Mouse (Mus musculus): ENCODE results near the gene Epb41l2. TPM values are rescaled to one million over a fixed set of nuclear protein-coding genes. Genes with fewer than 3 reads are reported as not detected.

Epb41l2 gene
- total RNA-seq, 2 experiments from 2014 or later: 61.5 to 66.5 TPM

DNA sequence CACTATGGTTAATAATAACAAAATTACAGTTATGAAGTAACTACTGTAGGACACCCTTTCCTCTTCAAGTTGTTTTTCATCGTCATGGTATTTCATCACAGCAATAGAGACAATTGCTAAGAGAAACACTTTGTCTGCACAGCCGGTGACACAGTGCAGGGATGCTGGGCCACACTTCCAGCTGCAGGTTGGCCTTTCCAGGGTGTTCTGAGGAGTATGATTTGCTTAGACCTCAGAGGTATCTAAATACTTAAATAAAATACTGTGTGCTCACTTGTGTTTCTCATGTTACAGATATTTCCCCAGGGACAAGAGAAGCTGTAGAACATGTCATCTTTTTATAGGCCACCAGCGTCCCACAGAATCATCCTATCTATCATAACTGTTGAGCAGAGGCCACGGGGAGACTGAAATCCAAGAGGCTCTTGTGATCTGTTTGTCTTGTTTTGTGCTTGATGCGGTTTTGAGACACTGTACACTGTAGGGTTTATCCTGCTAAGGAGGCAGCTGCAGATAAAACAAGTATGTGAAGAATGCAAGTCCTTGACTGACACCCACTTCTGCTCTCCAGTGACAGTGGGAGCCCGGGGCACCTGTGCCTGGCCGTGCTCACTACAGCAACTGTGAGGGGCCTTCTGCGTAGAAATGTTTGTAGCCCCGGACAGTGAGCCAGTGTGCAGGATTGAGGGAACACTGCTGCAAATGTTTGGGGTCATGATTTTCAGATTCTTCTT lies 174.1 kb downstream of the Epb41l2 start:
- intact Hi-C loops (cut with DNase I; ENCODE audit: low total_unique reads): no loop called here
- no peak for DNase-seq

- no peak for DNase-seq
- intact Hi-C loops (cut with DNase I; ENCODE audit: low total_unique reads): no loop called here
Observed at GRCm38 (mm10) chr10:25534467-25534866, 174.9 kb downstream of the Epb41l2 start.

DNA sequence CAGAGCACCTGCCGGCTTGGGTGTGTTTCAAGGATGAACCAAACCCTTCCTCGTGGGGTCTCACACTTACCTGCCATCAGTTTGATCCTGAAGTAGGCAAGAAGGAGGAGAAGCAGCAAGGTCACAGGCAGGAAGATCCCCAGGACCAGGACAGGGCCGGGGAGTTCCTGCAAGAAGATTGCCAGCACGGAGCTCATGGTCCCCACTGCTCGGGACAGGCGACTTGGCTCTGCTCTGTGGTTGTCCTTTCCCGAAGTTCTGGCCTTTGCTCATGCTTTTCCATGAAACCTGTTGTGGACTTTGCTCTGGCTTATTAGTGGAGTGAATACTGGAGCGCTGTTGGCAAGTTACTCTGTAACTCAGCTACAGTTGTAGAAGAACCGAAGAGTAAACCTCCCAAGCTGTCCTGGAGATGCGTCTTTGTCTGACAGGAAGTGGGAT lies 176.3 kb downstream of the Epb41l2 start, which contains the start of gene Smlr1:
Gene Smlr1 (minus strand): TSS at position 377 of the 441 bp plus-strand sequence.
- no peak for DNase-seq
- intact Hi-C loops (cut with DNase I; ENCODE audit: low total_unique reads): no loop called here

DNA sequence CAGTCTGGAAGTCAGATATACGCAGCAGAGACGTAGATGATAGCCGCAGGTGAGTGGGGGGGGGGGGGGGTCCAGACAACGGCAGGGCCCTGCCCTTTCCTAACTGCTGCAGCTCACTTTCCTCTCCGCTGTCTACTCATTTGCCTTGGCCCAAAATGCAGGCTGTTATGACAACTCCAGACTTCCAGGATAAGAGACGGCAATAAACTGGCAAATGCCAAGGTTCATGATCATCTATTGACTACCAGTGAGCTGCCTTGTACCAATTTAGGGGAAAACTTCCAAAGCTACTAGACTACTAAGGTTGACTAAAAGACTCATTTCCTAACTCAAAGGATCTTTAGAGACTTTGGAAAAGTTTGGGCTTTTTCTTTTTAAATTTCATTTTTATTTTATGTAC lies 177.0 kb downstream of the Epb41l2 start:
- no peak for DNase-seq
- intact Hi-C loops (cut with DNase I; ENCODE audit: low total_unique reads): no loop called here

DNA sequence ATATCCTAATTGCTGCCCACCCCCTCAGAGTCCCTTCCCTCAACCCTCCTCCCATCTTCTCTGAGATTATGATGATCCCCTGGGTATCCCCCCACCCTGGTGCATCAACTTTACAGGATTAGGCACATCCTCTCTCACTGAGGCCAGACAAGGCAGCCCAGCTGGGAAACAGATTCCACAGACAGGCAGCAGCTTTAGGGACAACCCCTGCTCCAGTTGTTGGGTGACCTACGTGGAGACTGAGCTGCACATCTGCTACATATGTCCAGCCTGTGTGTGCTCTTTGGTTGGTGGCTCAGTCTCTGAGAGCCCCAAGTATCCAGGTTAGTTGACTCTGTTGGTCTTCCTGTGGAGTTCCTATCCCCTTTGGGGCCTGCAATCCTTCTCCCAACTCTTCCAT lies 179.1 kb downstream of the Epb41l2 start:
- DNase-seq: no peak
- intact Hi-C loops (cut with DNase I; ENCODE audit: low total_unique reads): no loop called here

GRCm38 (mm10) chr10:25539146-25539770 lies 179.7 kb downstream of the Epb41l2 start:
- DNase-seq: peak; percentile 29
- intact Hi-C loops (cut with DNase I; ENCODE audit: low total_unique reads): no loop called here

GRCm38 (mm10) chr10:25539771-25540168 lies 180.2 kb downstream of the Epb41l2 start:
- intact Hi-C loops (cut with DNase I; ENCODE audit: low total_unique reads): no loop called here
- DNase-seq: no peak

DNA sequence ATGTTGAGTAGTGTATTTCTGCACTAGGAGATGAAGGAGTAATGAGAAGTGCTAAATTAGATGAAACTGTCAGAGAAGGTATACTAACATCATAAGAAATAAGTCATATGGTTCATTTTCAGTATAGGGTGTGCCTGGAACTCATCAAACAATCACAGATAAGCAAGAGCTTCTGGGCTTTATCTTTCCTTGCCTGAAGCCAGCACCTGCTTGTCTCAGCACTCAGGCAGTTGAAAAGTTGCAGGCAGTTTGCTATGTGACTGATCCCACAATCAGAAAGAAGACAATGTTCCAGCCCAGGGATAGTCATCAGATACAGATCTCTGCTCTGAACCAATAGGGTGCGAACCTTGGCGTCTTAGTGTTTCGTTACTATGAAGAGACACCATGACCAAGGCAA lies 181.5 kb downstream of the Epb41l2 start:
- intact Hi-C loops (cut with DNase I; ENCODE audit: low total_unique reads): no loop called here
- no peak for DNase-seq

- intact Hi-C loops (cut with DNase I; ENCODE audit: low total_unique reads): no loop called here
Observed at GRCm38 (mm10) chr10:25552936-25553335, 193.3 kb downstream of the Epb41l2 start.

DNA sequence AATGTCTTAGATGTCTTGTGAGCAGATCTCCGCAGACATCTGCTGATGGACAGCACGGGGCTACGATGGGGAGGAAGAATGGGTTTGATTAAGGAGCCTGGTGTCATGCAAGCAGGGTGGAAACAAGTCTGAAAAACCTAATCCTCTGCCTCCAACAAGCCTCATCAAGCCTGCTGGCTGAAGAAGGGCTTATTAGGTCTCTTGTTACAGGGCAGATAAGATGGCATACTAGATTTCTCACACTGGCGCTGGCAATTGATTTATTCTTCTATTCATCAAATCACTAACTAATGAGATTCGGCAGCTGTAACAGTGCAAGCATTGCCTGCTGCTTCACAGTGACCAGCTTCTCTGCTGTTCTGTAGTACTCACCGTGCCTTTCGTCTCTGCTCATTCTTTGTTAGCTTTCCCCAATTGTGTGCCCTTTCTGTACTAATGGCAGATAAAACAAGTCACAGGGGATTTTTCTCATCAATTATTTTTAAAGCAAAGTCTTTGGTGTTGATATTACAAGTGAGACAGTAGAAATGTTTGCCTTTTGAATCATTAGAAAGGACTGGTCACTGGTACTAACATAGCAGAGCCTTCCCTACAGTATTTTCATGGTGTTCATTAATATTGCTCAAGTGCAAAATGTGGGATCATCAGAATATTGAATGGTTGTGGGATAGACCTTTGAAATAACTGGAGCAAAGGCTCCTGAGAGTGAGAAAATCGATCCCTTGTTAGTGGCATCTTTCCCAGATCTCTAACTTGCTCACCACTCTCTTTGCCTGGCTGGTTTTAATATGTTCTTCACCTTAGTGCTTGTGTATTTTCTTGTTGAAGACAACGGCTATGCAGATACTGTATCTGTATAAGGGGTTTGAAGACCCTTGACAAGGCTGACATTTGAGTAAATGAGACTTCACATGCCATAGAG lies 212.0 kb downstream of the Epb41l2 start:
- no peak for DNase-seq
- intact Hi-C loops (cut with DNase I; ENCODE audit: low total_unique reads): no loop called here

More at GRCm38 (mm10) chr10:25552936-25553335, 193.3 kb downstream of the Epb41l2 start:
- DNase-seq: no peak

Other genes with a start within 250 kb of the Epb41l2 start
- 10 to 100 TPM; 36.8 to 41.5 TPM for gene Akap7, start 51.9 kb upstream of the Epb41l2 start, total RNA-seq (2021)
- gene Smlr1, start 176.5 kb downstream of the Epb41l2 start, total RNA-seq (2021): not detected

All from gastrocnemius, postnatal 14 days (tissue).